Mouse (Mus musculus): Measurements from ENCODE around the gene Rbx1. TPM values are rescaled to one million over a fixed set of nuclear protein-coding genes. Genes with fewer than 3 reads are reported as not detected.

The Rbx1 gene
- polyA plus RNA-seq (2017; shearing (Covaris generic)) = 361 TPM

DNA sequence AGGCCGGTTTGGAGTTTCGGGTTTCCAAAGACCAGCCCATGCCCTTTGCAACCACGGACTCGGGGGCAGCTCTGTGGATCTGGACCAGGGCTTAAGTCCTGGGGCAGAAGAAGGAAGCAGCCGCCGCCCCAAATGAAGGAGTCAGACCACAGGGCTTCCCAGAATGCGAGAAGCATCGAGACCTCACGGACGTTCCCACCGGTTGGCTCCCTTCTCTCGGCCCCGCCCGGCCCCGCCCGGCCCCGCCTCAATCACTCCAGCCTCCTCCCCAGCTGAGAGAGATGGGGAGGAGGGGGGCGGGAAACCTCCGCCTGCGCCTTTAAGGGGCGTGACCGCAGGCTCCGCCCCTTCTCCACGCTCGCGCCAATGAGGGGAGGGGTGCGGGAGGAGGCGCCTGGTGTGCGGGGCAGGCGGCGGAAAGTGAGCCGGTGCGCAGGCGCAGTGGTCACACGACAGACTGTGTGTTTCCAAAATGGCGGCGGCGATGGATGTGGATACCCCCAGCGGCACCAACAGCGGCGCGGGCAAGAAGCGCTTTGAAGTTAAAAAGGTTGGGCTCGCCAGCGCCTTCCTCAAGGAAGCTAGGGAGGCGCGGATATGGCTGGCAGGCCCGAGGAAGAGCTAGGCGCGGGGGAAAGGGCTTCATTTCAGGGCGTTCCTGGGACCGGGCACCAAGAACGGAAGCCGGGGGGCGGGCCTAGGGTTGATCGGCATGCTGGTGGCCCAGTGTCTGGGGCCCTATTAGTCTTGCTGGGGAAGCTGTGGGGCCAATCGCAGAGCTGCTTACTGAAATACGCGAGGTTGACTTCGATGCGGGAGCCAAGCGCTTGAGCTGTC, at the start of gene Rbx1:
TSS of gene Rbx1 (plus strand) at position 396 of the 837 bp plus-strand sequence.

Other genes with a start within 250 kb of the Rbx1 start
- gene Mchr1, start 230.8 kb upstream of the Rbx1 start, polyA plus RNA-seq (2017; shearing (Covaris generic)) = not detected
- gene Slc25a17, start 105.5 kb upstream of the Rbx1 start, polyA plus RNA-seq (2017; shearing (Covaris generic)) = 63.8 TPM
- 189 TPM for gene St13, start 66.2 kb upstream of the Rbx1 start, polyA plus RNA-seq (2017; shearing (Covaris generic))
- gene Xpnpep3, start 66.2 kb upstream of the Rbx1 start, polyA plus RNA-seq (2017; shearing (Covaris generic)) = 9.7 TPM
- 0.73 TPM for gene Dnajb7, start 58.0 kb upstream of the Rbx1 start, polyA plus RNA-seq (2017; shearing (Covaris generic))
- gene Ep300, start 119.1 kb downstream of the Rbx1 start, polyA plus RNA-seq (2017; shearing (Covaris generic)) = 33.8 TPM
- 33.7 TPM for gene L3mbtl2, start 197.6 kb downstream of the Rbx1 start, polyA plus RNA-seq (2017; shearing (Covaris generic))
- 4.7 TPM for gene Chadl, start 231.0 kb downstream of the Rbx1 start, polyA plus RNA-seq (2017; shearing (Covaris generic))